Mouse (Mus musculus): ENCODE measurements at regions not wholly inside any gene's neighbourhood (a gene's known extent, or its start where the extent isn't known, plus 50 kb on each side); places are given as distances from the start of the nearest gene placed in this dataset.

DNA sequence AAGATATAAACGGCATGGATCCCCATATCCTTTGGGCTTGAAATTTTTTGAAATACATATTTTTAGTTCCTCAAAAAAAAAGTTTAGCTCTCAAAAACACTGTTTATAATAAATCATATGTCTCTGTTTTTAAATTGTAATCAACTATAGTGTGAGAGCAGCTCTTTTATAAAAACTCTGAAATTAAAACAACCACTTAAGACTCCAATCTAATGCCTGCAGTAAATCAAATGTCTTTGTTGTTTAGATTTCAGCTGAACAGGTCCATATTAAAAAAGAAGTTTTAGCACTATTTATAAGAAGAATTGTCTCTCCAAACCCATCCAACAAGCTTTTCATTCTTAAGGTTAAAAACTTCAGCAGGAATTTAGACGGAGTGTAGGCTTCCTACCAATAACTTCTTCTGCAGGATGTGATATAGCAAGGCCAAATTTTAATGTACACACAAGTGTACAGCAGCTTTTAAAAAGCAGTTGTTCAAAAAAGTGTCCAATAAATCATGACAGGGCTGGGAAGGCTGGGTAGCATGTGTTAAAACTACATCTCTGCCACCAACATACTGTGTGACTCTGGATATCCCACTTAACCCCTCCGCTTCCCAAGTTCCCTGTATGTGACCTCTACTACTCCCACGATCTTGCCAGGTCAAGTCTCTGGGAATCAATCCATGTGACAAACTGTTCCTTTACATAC, 160.6 kb upstream of the Paip1 start:
- no peak for DNase-seq (ENCODE audit: low spot score)

DNA sequence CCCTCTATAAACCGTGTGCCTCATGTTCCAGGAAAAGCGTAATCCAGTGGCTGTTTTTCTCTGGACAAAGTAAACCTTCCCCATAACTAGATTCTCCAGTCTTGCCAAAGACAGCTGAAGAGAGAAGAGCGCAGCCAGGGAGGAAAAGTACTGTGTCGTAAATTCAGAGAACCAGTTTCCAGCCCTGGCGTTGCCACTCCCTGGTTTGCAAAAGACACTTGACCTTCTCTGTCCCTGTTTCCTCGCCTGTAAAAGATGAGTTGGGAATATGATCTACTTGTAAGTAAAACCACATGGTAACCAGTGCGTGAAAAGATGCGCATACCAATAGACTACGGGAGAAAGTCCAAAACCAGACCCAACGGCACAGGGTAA, 160.1 kb upstream of the Paip1 start:
- no peak for DNase-seq (ENCODE audit: low spot score)

DNA sequence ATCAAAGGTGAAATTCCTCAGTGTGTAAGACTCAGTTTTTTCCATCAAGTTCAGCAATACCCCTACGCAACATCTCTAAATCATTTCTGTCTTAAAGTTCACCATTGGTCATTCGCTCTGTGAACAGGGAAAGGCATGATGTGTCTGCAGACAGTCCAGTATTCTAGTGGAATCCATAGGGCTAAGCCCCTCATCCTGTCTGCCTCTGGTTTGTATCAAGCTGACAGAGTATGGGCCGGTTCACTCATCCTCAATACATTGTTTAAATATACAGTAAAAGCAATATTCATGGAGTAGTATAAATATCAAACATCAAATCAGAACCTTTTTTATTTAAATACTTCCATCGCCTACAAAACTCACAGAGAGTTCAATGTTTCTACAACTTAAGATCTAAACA, 152.9 kb upstream of the Paip1 start:
- no peak for DNase-seq (ENCODE audit: low spot score)

DNA sequence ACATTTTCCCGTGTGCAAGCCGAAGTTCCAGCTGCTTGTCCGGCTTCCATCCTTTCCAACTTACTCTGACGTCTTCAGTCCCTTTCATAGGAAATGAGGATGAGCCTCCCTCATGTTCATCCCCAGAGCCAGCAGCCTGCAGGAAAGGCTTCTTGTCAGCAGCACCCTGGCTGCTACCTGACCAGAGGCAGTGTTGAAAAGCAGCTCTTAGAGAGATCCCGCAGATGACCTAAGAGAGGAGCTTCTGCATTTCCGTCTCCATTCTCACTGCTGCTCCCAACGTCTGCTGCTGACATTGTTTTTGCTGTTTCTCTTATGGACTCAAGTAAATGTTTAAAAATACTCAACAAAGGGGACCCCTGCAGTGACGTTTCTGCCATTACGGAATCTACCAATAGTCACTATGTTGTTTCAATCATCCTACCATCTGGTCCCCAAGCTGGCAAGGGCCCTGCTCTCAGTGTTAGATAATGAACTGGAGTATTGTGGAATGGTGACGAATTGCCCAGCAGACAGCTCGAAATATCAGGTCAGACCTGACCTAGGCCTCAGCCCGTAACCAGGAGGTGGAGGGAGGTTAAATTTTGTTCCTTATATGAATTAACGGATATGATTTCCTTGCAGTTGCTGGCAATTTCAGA, 151.0 kb upstream of the Paip1 start:
- DNase-seq (ENCODE audit: low spot score): no peak

DNA sequence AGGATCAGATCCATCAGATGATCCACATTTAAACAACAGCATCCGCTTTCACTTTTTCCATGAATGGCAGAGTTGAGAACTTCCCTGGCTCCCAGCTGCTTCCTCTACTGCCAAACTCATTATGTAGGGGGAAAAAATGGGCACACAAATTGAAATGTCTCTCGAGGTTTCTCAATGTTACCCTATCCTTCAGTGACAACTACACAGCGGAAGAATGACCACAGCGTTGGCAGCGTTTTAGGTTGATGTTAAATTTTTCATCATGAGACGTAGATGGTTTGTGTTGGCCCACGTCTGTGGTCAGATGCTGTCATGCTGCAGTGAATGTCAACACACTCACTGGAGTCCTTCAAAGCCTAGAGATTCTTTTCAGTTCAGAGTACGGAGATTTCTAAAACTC, 149.0 kb upstream of the Paip1 start:
- DNase-seq (ENCODE audit: low spot score): no peak

DNA sequence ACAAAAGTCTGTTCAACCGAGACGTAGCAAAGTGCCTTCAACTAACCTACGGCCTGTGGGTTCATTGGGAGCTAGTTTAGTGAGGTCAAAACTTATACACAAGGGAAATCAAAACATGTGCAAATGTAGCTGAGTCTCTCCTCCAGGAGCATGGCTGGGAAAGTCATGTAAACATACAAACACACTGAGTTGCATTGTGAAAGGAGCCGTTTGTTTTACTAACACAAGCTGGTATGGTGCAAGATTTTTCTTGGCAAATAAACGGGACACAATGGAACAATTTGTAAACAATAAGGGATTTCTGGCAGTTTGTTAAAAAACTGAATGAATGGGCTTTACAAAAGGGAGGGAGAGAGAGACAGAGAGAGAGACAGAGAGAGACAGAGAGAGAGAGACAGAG, 147.8 kb upstream of the Paip1 start:
- no peak for DNase-seq (ENCODE audit: low spot score)

- peak; percentile 62 for DNase-seq (ENCODE audit: low spot score)
Measured at GRCm38 (mm10) chr13:119283448-119283847, 145.0 kb upstream of the Paip1 start.

GRCm38 (mm10) chr13:119309238-119309637, 119.2 kb upstream of the Paip1 start:
- no peak for DNase-seq (ENCODE audit: low spot score)

DNA sequence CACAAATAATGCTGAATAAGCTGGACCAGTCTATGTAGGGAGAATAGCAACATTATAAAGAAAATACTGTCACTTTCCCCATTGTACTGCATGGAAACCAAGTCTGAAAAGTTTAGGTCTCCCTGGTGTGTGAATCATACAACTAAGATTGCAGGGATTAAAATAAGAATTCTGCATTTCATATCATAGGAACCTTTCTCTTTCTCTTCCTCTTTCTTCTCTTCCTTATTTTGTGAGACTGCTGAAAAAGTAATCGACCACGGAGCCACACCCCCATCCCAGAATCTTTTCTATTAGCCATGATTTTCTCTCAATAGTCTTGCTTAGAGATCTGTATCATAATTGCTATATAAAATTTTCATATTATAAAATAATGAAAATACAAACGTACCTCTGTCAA, 118.4 kb upstream of the Paip1 start:
- no peak for DNase-seq (ENCODE audit: low spot score)

DNA sequence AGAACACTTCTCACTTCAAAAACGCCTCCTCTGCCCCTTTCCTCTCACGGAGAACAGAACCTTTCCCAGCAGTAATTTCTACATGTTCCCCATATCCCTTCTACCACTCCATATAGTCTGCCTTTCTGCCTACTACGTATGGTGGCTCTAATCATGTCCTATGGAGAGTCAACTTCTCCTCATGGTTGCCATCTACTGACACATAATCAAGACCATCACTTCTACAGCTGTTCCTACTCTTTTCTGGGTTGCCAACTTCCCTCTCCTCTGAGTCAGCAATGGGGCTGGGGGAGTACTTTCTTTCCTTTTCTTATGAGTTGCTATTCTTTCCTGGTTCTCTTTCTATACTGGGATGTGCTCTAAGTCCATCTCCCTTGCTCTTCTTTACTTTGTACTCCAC, 114.0 kb upstream of the Paip1 start:
- DNase-seq (ENCODE audit: low spot score): no peak

GRCm38 (mm10) chr13:119318358-119318757, 110.0 kb upstream of the Paip1 start:
- DNase-seq (ENCODE audit: low spot score): no peak

GRCm38 (mm10) chr13:119325510-119325909, 102.9 kb upstream of the Paip1 start:
- DNase-seq (ENCODE audit: low spot score): no peak

GRCm38 (mm10) chr13:119326877-119327625, 101.3 kb upstream of the Paip1 start:
- DNase-seq (ENCODE audit: low spot score): no peak

- DNase-seq (ENCODE audit: low spot score): no peak
Measured at GRCm38 (mm10) chr13:119328731-119329130, 99.7 kb upstream of the Paip1 start.

DNA sequence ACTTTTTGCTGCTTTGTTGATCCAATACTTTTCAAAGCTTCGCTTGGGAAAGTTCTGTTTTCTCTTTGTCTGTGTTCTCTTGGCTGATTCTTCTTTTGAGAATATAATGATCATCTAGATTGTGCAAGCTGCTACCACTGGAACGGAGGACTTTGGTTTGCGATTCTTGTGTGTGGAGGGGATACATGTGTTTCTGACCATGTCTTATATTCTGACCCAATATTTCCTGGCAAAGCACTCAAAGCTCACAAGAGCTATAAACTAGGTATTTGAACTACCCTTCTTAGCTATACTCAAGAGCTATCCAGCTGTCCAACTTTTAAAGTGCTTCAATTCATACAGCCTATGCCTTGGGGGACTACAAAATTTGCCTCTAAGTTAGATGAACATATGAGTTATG, 96.6 kb upstream of the Paip1 start:
- DNase-seq (ENCODE audit: low spot score): no peak

DNA sequence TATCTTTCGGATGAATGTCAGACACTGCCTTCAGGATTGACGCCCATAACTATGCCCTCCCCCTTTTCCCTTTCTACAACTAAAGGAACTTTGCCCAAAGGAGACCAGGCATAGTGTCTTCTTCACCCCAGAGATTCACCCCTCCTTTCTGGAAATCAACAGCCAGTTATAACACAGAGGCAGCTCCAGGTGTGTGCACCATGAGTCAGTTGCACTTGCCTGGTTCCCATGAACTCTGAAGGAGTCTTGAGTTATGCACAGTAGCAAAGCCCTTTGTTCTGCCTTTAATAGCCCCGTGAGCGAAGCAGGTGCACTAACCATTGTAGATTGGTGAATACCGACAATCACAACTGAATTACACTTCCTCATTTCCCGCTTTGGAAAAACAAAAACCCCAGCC, 94.5 kb upstream of the Paip1 start:
- DNase-seq (ENCODE audit: low spot score): no peak

GRCm38 (mm10) chr13:119337861-119338260, 90.5 kb upstream of the Paip1 start:
- DNase-seq (ENCODE audit: low spot score): no peak

GRCm38 (mm10) chr13:119339016-119339415, 89.4 kb upstream of the Paip1 start:
- no peak for DNase-seq (ENCODE audit: low spot score)

GRCm38 (mm10) chr13:119339762-119340161, 88.6 kb upstream of the Paip1 start:
- peak; percentile 20 for DNase-seq (ENCODE audit: low spot score)

DNA sequence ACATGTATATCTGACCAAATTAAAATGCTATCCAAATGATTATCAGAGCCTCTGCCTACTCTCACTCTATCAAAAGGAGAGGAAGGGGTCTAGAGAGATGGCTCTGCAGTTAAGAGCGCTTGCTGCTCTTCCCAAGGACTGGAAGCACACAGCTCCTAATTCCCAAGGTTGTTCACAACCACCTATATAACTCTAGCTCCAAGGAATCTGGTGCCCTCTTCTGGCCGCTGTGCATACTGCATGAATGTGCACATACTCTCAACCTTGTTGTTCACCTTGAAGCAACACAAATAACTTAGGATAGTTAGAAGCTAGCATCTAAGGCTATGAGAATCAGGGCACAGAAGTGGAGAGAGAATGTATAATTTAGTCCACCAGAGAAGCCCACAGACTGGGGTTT, 86.6 kb upstream of the Paip1 start:
- peak; percentile 25 for DNase-seq (ENCODE audit: low spot score)

DNA sequence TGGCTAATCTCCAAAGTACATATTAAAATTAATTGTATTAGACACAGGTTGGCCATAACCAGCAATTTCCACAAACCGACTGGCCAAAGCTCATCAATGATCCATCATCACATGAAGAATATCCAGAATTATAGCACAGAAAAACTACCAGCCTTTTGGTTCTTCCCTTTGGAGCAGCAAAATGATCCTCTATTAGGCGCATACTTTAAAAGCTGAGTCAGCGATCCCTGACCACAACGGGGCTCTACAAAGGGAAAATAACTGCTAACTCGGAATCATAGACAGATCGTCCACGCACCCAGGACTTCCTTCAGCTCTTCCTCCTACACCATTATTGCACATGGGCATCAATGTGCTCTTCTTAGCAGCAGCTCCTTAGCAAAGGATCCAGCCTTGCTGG, 85.6 kb upstream of the Paip1 start:
- no peak for DNase-seq (ENCODE audit: low spot score)

DNA sequence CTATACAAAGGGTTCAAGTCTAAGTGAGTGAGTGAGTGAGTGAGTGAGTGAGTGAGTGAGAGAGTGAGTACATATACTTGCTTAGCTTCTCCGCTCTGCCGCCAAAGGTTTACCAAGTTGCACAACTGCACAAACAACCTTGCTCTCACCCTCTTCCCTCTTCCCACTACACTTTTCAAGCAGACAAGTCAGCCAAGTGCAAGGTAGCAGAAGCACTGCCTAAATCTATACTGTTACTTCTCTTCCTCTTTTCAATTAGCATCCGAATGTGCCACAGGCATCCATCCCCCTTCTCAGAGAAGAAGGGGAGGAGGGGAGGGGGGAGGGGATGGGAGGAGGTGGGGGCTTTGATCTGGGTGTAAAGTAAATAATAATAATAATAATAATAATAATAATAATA, 80.4 kb upstream of the Paip1 start:
- no peak for DNase-seq (ENCODE audit: low spot score)

- DNase-seq (ENCODE audit: low spot score): no peak
Measured at GRCm38 (mm10) chr13:119351346-119351745, 77.1 kb upstream of the Paip1 start.
